Mouse (Mus musculus): ENCODE results near the gene Hprt.
"Not testable (repeated sequence)": the region's sequence is repeated elsewhere in the genome, so short reads cannot be mapped to it uniquely, and the experiment has no call there.

Gene Hprt

DNA sequence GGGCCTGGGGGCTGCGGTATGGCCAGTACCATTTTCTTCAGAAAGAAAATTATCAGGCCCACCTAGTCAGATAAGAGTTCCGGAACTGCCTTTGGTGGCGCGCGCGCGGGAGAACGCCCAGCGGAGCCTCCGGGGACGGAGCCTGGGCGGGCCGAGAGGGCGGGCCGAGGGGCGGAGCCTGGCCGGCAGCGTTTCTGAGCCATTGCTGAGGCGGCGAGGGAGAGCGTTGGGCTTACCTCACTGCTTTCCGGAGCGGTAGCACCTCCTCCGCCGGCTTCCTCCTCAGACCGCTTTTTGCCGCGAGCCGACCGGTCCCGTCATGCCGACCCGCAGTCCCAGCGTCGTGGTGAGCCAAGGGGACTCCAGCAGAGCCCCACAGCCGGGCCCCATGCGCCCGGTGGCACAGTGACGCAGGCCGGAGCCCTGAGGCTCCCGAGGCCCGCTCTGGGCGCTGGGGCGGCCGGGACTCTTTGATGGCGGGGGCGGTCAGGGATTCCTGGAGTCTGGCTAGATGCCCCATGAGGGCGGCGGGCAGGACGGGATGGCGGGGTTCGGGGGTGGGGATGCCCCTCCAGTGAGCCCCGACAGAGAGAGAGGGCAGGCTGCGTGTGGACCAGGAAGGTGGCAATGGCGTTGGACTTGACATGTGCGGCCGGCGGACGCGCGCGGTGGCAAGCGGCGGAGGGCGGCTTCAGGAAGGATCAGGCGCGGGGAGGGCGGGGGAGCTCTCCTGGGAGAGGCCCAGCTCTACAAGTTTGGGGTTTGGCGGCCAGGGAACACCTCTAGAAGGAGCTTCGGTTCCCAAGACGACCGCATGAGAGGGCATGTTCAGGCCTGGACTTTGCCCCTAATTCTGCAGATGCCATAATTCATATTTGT lies at the start of gene Hprt:
Gene Hprt (plus strand): TSS at position 233 of the 879 bp plus-strand sequence.
- no peak for DNase-seq (ENCODE audit: low spot score)

- no peak for DNase-seq (ENCODE audit: low spot score)
Measured at GRCm38 (mm10) chrX:52945509-52945908, 42.4 kb upstream of the Hprt start.

DNA sequence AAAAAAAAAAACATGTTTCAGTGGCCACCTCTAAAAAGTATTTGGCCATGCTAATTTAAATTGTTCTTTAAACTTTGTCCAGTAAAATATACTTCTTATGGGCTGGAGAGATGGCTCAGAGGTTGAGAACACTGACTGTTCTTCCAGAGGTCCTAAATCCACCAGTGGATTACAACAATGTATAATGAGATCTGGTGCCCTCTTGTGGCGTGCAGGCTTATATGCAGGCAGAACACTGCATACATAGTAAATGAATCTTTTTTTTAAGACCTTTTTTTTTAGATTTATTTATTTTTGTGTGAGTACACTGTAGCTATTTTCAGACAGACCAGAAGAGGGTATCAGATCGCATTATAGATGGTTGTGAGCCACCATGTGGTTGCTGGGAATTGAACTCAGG lies 38.2 kb upstream of the Hprt start:
- no peak for DNase-seq (ENCODE audit: low spot score)

- DNase-seq (ENCODE audit: low spot score), result no peak
Measured at GRCm38 (mm10) chrX:52956942-52957341, 31.0 kb upstream of the Hprt start.

GRCm38 (mm10) chrX:52961559-52962110 lies 26.3 kb upstream of the Hprt start:
- no peak for DNase-seq (ENCODE audit: low spot score)

DNA sequence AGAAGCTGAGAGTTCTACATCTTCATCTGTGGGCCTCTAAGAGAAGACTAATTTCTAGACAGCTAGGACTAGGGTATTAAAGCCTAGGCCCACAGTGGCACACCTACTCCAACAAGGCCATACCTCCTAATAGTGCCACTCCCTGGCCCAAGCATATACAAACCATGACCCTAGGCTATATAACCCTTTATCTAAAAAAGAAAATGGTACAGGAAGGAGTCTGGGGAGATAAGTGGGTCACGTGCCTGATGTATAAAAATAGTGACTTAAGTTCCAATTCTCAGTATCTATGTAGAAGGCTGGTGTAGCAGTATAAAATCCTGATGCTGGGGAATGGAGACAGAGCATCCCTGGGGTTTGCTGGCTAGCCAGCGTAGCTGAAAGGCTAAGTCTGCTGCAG lies 22.8 kb upstream of the Hprt start:
- DNase-seq (ENCODE audit: low spot score), result no peak

DNA sequence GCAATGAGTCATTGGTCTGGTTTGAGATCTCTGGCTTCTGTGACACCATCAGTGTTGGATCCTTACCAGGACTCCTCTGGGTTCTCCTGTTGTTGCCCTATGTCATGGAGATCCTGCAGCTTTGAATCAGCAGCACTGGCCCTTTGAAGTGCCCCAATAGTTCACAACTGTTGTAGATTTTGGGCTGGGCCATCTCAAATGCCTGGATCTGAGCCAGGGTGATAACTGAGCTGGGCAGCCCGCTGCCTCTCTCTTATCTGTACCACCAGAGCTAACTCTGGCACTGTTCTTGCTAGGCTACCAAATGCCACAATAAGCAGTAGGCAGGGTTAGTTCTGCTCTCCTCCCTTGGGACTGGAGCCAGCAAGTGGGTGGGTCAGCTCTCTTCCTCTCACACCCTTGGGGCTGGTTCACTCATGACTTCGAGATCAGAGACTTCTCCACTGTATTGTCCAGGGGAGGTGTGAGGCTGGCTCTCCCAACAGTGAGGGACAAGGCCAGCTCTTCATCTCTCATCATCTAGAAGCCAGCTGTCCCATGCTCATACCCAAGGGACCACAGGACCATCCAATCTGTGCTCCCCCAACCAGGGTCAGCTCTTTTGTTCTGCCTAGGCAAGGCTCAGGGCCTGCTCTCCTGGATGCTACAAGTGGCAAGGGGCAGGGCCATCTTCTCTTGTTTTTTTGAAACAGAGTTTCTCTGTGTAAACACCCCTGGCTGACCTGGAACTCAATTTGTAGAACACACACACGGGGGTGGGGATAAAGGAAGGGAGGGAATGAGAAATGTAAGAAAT lies 16.5 kb upstream of the Hprt start:
- no peak for DNase-seq (ENCODE audit: low spot score)

GRCm38 (mm10) chrX:52972129-52972528 lies 15.8 kb upstream of the Hprt start:
- no peak for DNase-seq (ENCODE audit: low spot score)

DNA sequence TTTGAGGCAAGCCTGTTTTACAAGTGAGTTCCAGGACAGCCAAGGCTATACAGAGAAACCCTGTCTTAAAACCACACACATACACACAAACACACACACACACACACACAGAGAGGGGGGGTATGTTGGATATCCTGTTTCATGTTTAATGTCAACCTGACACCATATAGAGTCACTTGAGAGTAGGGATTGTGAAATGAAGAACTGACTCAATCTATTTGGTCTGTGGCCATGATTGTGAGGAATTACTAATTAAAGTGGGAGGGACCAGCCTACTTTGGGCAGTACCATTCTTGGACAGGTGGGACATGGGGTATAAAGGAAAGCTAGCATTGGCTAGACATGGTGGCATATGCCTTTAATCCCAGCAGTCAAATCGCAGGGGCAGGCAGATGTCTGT lies 15.3 kb upstream of the Hprt start:
- no peak for DNase-seq (ENCODE audit: low spot score)

GRCm38 (mm10) chrX:52978576-52978975 lies 9.4 kb upstream of the Hprt start:
- DNase-seq (ENCODE audit: low spot score), result no peak

DNA sequence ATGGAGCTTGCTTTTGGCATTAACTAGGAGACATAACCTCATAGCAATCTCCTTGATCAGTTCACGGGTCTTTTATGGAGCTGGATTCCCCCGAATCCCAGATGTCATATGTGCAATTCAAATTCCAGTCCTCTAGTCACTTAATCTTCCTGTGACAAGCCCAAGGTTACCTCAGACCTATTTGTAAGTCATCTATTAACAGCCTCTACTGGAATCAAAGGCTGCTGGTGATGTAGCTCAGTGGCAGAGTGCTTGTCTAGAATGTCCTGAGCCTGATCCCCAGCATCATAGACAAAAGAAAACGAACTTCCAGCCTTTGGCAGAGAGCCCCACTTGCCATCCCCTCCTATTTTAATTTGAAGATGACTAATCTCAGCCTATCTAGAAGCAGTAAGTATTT lies 6.6 kb upstream of the Hprt start:
- DNase-seq (ENCODE audit: low spot score), result no peak

- not testable (repeated sequence) for DNase-seq (ENCODE audit: low spot score)
Measured at GRCm38 (mm10) chrX:52994726-52995125, 6.8 kb downstream of the Hprt start.

DNA sequence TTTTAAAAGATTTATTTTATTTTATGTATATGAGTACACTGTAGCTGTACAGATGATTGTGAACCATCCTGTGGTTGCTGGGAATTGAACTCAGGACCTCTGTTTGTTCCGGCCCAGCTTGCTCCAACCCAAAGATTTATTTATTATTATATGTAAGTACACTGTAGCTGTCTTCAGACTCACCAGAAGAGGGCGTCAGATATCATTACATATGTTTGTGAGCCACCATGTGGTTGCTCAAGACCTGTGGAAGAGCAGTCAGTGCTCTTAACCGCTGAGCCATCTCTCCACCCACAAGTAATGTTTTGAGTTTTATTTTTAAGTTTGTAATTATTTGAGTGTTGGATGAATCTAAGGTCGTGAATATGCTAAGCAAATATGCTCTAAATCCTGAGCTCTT lies 16.9 kb downstream of the Hprt start:
- DNase-seq (ENCODE audit: low spot score), result not testable (repeated sequence)

- peak; percentile 47 for DNase-seq (ENCODE audit: low spot score)
Measured at GRCm38 (mm10) chrX:53006062-53006461, 18.1 kb downstream of the Hprt start.

GRCm38 (mm10) chrX:53015549-53015948 lies 27.6 kb downstream of the Hprt start:
- DNase-seq (ENCODE audit: low spot score), result no peak

DNA sequence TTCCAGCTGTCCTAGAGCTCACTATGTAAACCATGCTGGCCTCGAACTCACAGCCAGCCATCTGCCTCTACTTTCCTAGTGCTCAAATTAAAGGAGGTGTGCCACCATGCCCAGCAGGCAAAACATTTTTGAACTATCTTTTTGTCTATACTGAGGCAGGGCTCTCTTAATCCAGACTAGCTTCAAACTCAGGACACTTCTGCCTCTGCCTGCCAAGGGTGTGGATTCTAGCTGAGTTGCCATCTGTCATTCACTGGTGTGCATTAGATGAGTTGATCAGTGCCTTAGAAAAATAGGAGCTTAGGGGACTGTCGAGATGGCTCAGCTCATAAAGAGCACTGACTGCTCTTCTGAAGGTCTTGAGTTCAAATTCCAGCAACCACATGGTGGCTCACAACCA lies 35.1 kb downstream of the Hprt start:
- no peak for DNase-seq (ENCODE audit: low spot score)

GRCm38 (mm10) chrX:53024268-53024667 lies 36.3 kb downstream of the Hprt start:
- DNase-seq (ENCODE audit: low spot score), result not testable (repeated sequence)

- no peak for DNase-seq (ENCODE audit: low spot score)
Measured at GRCm38 (mm10) chrX:53025471-53026223, 37.7 kb downstream of the Hprt start.

DNA sequence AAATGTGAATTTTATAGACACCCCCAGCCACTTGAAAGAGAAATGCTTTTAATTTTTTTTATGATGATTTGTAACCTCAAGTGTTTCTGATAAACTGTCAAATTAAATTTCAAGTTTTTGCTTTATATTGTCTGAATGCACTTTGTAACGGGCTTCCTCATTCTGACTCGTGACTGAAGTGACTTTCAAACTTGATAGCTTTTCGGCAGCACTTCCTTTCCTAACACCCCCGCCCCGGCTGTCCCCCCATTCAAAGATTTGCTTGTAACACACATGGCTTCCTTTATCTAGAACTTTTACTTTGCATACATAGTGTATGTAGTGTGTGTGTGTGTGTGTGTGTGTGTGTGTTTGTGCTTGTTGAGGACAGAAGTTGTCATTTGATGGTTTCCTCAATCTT lies 41.6 kb downstream of the Hprt start:
- DNase-seq (ENCODE audit: low spot score), result no peak

- DNase-seq (ENCODE audit: low spot score), result no peak
Measured at GRCm38 (mm10) chrX:53038194-53038593, 50.3 kb downstream of the Hprt start.

DNA sequence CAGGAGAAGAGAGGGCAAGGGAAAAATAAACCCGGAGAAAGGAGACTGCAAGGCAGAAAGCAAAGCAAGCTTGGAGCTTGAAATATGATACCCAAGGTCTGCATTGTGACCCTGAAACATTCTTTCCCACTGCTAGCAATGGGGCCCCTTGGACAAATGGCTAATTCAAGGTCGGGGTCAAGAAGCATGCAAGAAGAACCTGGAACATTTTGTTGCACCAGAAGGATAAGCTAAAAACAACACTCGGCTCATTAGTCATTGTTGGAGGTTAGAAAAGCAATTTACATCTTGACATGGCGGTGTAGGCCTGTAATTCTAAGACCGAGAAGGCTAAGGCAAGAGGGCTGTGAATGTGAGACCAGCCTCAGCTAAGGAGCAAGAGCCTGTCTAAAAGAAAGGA lies 51.7 kb downstream of the Hprt start:
- DNase-seq (ENCODE audit: low spot score), result no peak

- no peak for DNase-seq (ENCODE audit: low spot score)
Measured at GRCm38 (mm10) chrX:53040138-53040537, 52.2 kb downstream of the Hprt start.
